ENCODE assay signal across 8 mouse cellular contexts in genomic region chr9:85749922-85750509, GRCm38 (mm10). TPM values are rescaled to one million over a fixed set of nuclear protein-coding genes. Genes with fewer than 3 reads are reported as not detected.
DNase-seq lines count a peak whose midpoint lies in the region; ATAC-seq and TF ChIP-seq lines count a peak whose summit lies in the region.

No protein-coding gene starts in this region.

- TF ChIP-seq POLR2A in cerebellum, adult 2 months (IDR thresholded peaks at IDR 0.05; ENCODE audit: borderline replicate concordance, insufficient read depth, low read length) = no peak

- H3K27ac ChIP-seq in cerebellum, adult 2 months (ENCODE audit: insufficient read depth, low read length) = peak overlapping the region; percentile 34; the same call in 1 of the 2 replicates
- H3K27ac ChIP-seq in hindbrain, embryonic 15.5 days (replicated peaks) = peak overlapping the region; percentile 99

- H3K4me1 ChIP-seq in cerebellum, adult 2 months (ENCODE audit: control insufficient read depth, insufficient read depth, low read length) = no peaks in the 10 kb centered on the region
- H3K4me1 ChIP-seq in hindbrain, embryonic 15.5 days (replicated peaks) = peaks cover 21% of the 10 kb centered on the region

- no peak for ATAC-seq in hindbrain, embryonic 15.5 days (ENCODE audit: low FRiP score, low read depth)
- ATAC-seq in cerebellum, adult (ENCODE audit: insufficient number of reproducible peaks, low FRiP score, low TSS enrichment) = no peak

- no peak for DNase-seq in cerebellum, adult 2 months
- DNase-seq in cerebellum, adult 8-10 months = no peak
- DNase-seq in urinary bladder, postnatal 14 days (ENCODE audit: low spot score) = peak; percentile 44
- DNase-seq in urinary bladder, postnatal 10 days (ENCODE audit: low spot score) = no peak
- peak; percentile 39 for DNase-seq in lung, postnatal 25 days (ENCODE audit: low spot score)
- no peak for DNase-seq in retina, embryonic 14.5 days (ENCODE audit: low spot score)

- H3K9ac ChIP-seq in hindbrain, embryonic 15.5 days = peak overlapping the region; percentile 99

- H3K4me3 ChIP-seq in cerebellum, adult 2 months (replicated peaks; ENCODE audit: insufficient read depth, low read depth, low read length) = peak overlapping the region; percentile 70
- H3K4me3 ChIP-seq in hindbrain, embryonic 15.5 days = peak overlapping the region; percentile 97

- no peak for TF ChIP-seq CTCF in cerebellum, adult 2 months (IDR thresholded peaks at IDR 0.05; ENCODE audit: borderline replicate concordance, insufficient read depth, low read depth, low read length)

- no peaks in the 10 kb centered on the region for H3K27me3 ChIP-seq in cerebellum, adult 2 months (ENCODE audit: control insufficient read depth, insufficient read depth, low read length)
- no peaks in the 10 kb centered on the region for H3K27me3 ChIP-seq in hindbrain, embryonic 15.5 days

- H3K4me2 ChIP-seq in hindbrain, embryonic 15.5 days = peak overlapping the region; percentile 85

- WGBS in cerebellum, adult 2 months = 25% methylated on average over 5 of the region's 5 CpGs
- WGBS in hindbrain, embryonic 15.5 days = 26% methylated on average over 5 of the region's 5 CpGs

- no peaks in the 10 kb centered on the region for H3K36me3 ChIP-seq in hindbrain, embryonic 15.5 days

- no peaks in the 10 kb centered on the region for H3K9me3 ChIP-seq in hindbrain, embryonic 15.5 days

RNA-seq across cellular contexts. Expression of gene Ibtk, which starts 0.9 kb away (rescaled TPM):
- 14.4 and 16.5 TPM in 2 replicates for polyA plus RNA-seq in cerebellum, adult 2 months (2012; rRNA removed)
- 25.4 and 25.8 TPM in 2 replicates for polyA plus RNA-seq in hindbrain, embryonic 15.5 days (2015; fragmentation: Nextera tagmentation; extraction: Ambion mirVana)

Comparison
In these comparisons a context has a peak if more than half of its experiments do, and no peak if none do; other contexts are left out.
1. DNase-seq: peak in urinary bladder, postnatal 14 days (single experiment) and lung, postnatal 25 days (single experiment); none in cerebellum, adult 2 months (0 of 2), cerebellum, adult 8-10 months (single experiment), urinary bladder, postnatal 10 days (single experiment) and retina, embryonic 14.5 days (single experiment).